Mouse (Mus musculus) 416B (cell line): Measurements from ENCODE around the gene Ankdd1a.

Experiments
- DNase-seq: peaks from one replicate; pipeline ENCODE4 v3.0.0; 2011; ENCODE audit warnings: low read depth

The Ankdd1a gene

DNA sequence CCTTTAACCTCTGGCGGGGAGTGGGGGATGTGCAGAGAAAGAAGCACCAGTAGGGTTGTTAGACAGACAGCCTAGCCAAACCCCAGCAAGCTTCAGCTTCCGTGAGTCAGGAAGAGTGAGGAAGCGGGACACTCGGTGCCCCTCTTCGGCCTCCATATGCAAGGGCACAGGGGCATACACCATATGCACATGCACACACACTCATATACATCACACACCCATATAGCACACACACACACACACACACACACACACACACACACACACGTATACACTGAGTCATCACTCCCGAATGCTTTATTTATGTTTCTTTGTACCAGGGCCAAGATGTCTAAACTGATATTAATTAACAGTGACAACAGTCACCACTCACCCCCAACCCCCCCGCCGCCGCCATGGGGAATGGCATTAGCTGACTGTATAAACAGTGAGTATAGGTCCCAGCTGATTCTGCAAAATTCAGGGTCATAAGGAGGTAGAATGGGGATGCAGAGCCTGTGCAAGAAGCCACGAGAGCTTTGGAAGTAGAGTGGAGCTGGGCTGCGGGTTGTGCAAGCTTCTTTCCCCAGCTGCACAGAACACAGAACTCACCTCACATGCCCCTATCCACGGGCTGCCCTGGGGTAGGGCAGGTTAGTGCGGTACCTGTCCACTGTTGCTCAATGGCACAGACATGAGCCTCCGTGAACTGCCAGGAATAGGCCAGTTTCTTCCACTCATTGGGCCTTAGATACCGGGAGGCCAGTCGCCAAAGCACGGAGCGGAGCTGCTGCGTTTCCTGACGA, 17.1 kb downstream of the Ankdd1a start:
- DNase-seq = peak; percentile 36

DNA sequence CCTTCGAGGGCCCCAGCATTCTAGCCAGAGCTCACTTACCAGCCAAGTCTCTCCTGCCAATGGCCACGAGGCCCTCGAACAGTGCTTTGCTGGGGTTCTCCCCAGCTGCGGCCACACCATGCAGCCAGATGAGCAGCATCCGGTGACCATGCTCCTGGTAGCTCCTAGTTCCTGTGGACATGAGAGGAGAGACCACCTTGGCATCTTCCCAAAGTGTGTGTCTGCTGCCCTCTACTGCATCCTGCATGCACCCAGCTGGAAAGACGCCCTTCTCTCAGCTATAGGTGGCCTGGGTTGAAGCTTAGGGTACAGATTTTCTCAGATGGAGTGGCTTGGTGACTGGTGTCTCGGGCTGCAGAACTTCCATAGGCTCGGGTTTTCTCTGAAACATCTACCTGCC, 17.8 kb downstream of the Ankdd1a start:
- peak; percentile 66 for DNase-seq

DNA sequence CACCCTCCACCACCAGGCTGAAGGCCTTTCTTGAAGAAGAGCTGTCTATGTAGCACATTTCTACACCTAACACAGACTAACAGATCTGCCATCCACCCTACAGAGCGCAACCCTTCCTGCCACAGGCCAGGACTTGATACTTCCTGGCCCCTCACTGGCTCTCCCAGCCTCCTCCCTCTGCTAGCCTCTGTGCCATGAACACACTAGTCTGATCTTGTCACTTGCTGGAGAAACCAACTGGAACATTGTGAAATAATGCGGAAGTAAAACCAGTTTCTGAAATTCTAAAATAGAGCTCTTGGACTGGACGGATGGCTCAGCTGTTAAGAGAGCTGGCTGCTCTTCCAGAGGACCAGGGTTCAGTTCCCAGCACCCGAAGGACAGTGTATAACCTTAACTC, 27.1 kb downstream of the Ankdd1a start:
- peak; percentile 34 for DNase-seq

DNA sequence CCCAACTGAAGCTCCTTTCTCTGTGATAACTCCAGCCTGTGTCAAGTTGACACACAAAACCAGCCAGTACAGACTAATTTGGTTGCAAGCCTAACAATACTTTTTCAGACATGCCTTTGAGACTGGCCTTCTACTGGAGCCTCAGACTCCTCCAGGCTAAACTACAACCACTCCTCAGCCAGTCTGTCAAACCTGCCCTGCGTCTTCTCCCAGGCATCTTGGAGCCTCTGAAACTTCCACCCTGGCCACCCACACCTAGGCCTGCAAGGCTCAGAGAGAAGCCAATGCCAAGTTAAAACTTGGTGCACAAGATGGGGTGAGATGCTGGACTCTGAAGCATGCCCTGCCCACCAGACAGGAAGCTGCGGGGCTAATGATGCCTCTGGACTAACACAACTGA, 27.6 kb downstream of the Ankdd1a start:
- no peak for DNase-seq

GRCm38 (mm10) chr9:65491476-65491875, 28.5 kb downstream of the Ankdd1a start:
- DNase-seq = no peak

- no peak for DNase-seq
Measured at GRCm38 (mm10) chr9:65480071-65480470, 39.9 kb downstream of the Ankdd1a start.

- no peak for DNase-seq
Measured at GRCm38 (mm10) chr9:65479158-65479557, 40.8 kb downstream of the Ankdd1a start.

DNA sequence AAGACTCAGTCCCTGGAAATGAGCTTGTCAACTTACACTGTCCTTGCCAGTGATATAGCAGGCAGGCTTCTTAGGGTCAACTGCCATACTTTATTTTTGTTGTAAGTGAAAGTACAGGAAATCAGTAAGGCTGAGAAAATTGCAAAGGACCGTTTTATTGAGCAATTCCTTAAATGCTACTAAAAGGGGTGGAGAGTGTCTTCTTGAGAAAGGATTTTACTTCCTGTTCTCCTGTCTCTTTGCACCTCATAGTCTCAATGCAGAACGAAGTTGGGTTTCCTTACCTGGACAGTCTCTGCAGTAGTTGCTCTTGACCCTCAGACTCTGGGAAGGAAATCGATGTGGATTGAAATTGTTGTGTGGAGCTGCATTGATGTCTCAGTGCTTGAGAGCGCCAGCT, 47.2 kb downstream of the Ankdd1a start:
- DNase-seq = peak; percentile 30

DNA sequence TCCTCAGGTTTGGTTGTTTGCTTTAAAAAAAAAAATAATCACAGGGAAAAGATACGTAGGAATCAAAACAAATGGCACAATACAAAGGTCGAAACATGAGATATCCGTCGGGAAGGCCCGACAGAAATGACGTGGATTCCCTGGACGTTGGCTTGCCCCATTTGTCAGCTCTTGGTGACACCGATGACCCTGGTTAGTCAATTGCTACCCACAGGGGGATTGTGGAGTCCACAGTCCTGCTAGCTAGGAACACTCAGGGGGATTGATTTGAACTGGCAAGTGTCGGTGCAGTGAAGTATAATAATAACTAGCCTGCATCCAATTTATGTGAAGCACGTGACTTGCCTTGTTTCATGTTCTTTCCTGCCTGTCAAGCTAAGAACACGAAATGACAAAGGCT, 52.3 kb downstream of the Ankdd1a start:
- DNase-seq = no peak

DNA sequence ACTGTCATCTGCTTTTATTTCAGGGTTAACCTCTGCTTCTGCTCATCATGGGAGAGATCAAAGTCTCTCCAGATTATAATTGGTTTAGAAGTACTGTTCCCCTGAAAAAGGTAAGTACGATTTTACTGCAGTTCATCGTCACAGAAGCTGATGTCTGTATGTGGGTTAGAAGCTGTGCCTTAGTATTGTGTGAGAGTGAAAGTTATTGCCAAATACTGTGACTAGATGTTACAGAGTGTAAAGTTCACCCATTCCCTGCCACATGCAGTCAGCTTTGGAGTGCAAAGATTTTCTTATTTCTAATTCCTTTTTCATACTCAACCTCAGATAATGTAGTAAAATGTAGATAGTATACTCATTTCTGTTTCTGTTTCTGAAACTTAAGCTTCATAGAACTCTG, 54.8 kb downstream of the Ankdd1a start:
- no peak for DNase-seq

GRCm38 (mm10) chr9:65464161-65464560, 55.8 kb downstream of the Ankdd1a start:
- peak; percentile 86 for DNase-seq

DNA sequence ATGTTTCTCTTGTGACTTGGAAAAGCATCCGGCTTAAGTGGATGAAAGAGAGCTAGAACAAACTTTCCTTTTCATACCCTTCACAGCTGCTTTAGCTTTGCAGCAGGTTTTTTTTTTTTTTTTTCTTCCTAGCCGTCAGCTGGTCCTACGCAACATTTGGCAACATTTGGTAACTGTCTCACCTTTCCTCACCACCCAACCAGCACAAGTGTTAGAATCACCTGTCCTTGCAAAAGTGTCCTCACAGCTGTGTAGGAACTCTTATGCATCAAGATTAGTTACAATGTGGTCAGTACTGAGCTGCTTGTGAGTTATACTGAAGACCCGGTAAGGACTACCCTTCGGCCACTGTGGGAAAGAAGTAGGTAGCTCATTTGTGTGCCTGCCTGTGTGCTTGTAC, 57.4 kb downstream of the Ankdd1a start:
- DNase-seq = peak; percentile 39

DNA sequence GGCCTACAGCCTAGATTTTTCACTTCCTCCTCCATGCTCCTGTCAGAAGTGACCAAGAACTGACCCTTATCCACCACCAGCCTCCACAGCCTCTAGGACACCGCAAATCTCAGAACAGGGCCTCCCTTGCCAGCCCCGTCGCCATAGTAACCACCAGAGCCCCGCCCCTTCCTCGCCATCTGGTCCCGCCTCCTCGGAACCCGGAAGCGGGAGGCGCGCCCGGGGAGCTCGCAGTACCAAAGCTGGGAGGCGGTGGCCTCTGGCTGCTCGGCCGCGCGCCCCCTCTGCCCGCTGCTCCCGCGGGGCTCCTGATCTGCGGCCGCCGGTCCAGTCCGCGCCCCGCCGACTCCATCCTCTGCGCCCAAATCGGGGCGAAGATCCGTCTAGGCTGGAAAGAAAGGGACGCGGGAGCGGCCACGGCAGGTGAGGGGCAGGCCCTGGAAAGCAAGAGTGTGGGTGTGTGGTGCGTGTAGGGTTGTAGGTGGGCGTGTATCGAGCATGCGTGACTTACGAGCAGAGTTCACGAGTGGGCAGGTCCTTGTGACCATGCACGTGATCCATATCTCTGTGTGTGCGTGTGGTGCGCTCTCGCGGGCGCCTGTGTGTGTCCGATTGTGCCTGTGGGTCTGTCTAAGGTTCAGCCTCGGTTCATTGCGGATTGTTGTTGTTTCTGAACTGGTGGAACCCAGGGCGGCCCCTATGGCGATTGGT, 59.1 kb downstream of the Ankdd1a start, which contains the start of gene Spg21:
Gene Spg21 (plus strand): TSS at position 216 of the 711 bp plus-strand sequence.
- DNase-seq = peak; percentile 92

- no peak for DNase-seq
Measured at GRCm38 (mm10) chr9:65460198-65460597, 59.8 kb downstream of the Ankdd1a start.

- no peak for DNase-seq
Measured at GRCm38 (mm10) chr9:65458975-65459374, 61.0 kb downstream of the Ankdd1a start.

- DNase-seq = no peak
Measured at GRCm38 (mm10) chr9:65447951-65448350, 72.0 kb downstream of the Ankdd1a start.

- peak; percentile 44 for DNase-seq
Measured at GRCm38 (mm10) chr9:65444692-65445091, 75.3 kb downstream of the Ankdd1a start.
